Mouse (Mus musculus): ENCODE results near the gene 1700088E04Rik.

1700088E04Rik gene

GRCm38 (mm10) chr15:79140866-79141565 is at the start of gene 1700088E04Rik, which contains the start of gene Polr2f:
Gene 1700088E04Rik (minus strand): TSS chr15:79141253.
Gene Polr2f (plus strand): TSS chr15:79141009.
- DNase-seq (ENCODE audit: low spot score in 2 of 2), result peak; percentile 88 to 95

- no peak for DNase-seq (ENCODE audit: low spot score in 2 of 2)
These were observed 46.8 kb upstream of the 1700088E04Rik start for GRCm38 (mm10) chr15:79187819-79188218.

DNA sequence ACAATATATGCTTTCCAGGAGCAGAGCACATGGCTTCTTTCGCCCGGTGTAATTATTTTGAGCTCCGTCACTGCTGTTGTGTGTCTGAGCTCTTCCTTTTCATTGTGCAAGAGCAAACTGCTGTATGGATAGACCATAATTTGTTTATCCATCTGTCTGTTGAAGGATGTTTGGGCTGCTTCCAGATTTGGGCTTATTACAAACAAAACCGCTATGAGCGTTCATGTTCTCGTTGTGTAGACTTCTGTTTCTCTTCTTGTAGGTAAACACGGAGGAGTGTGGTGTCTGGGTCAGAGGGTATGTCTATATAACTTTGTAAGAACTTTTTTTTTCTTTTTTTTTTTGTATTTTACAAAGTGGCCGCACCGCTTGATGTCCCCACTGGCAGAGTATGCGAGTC is 44.2 kb upstream of the 1700088E04Rik start:
- no peak for DNase-seq (ENCODE audit: low spot score in 2 of 2)

GRCm38 (mm10) chr15:79176905-79177304 is 35.9 kb upstream of the 1700088E04Rik start:
- no peak for DNase-seq (ENCODE audit: low spot score in 2 of 2)

DNA sequence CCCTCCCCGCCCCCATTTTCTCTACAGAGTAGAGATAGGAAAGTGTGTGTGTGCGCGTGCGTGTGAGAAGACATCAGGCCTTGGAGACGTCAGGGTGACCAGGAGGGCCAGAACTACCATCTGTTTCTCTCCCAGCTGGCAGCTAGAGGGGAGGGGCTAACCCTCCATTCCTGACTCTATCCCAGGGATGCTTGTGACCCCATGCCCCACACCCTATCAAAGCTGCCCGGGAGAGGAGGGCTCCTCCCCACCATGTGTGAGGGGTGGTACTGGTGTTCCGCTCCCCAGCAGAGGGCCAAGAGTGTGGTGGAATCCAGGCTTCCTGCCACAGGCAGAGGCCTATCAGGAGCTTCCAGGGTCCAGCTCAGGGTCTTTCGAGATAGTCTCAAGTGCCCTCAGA is 25.7 kb upstream of the 1700088E04Rik start:
- peak in 1 of 2 experiments; percentile 35 for DNase-seq (ENCODE audit: low spot score in 2 of 2)

GRCm38 (mm10) chr15:79165140-79165539 is 24.1 kb upstream of the 1700088E04Rik start, which contains the start of gene Sox10:
Gene Sox10 (minus strand): TSS chr15:79165240.
- DNase-seq (ENCODE audit: low spot score in 2 of 2), result no peak

DNA sequence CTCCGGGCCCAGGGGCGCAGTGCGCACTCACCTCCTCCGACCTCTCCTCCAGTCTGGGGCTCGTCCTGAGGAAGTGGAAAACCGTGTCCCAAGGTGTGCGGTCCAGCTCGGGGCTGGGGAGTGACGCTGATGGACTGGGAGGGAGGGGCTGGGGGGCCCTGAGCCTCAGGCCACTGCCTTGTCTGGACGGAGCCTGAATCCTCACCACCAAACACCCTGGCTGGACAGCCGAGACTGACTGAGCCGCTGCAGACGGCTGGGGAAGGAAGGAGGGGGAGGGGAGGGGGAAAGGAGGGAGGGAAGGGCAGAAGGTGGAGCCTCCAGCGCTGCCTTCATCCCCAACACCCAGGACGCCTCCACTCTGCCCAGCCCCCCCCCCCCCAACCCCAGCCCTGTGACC is 23.2 kb upstream of the 1700088E04Rik start:
- DNase-seq (ENCODE audit: low spot score in 2 of 2), result no peak

- DNase-seq (ENCODE audit: low spot score in 2 of 2), result no peak
These were observed 21.8 kb upstream of the 1700088E04Rik start for GRCm38 (mm10) chr15:79162822-79163221.

- no peak for DNase-seq (ENCODE audit: low spot score in 2 of 2)
These were observed 21.2 kb upstream of the 1700088E04Rik start for GRCm38 (mm10) chr15:79162301-79162700.

GRCm38 (mm10) chr15:79155572-79155971 is 14.5 kb upstream of the 1700088E04Rik start:
- DNase-seq (ENCODE audit: low spot score in 2 of 2), result no peak

DNA sequence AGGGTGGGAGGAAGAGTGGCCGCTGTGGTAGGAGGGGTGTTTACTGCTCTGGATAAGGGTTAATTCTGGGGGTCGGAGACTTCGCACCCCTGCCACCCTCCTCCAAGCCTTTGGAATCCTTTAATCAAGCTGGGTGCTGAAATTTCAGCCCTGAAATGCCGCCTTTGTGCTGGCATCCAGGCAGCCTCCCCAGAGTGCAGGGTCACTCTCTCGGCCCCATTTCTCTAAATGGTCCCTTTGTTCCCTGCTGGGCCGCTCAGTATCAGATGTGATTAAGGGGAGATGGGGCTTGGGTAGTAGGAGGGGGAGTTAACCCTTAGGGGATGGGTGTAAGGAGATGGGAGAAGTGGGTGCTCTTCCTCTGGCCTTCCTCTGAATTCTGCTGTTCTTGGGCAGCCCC is 11.7 kb upstream of the 1700088E04Rik start:
- DNase-seq (ENCODE audit: low spot score in 2 of 2), result no peak

DNA sequence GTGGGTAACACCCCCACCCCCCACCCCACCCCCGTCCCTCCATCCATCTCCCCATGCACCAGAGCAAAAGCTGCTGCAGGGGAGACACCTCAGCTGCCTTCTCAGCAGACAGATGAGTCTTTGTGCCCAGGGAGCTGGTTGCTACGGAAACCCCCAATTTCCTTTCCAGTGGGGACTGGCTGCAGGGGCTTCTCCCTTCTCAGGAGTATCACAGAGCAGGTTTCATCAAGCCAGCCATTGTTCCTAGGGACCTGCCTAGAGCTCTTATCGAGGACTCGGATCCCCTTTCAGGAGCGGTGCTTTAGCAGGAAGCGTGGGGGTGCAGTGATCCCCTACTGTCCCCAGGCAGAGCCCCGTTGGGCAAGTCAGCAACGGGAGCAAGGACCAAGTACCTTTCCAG is 10.8 kb upstream of the 1700088E04Rik start:
- DNase-seq (ENCODE audit: low spot score in 2 of 2), result no peak

- peak; percentile 47 to 73 for DNase-seq (ENCODE audit: low spot score in 2 of 2)
These were observed 7.5 kb upstream of the 1700088E04Rik start for GRCm38 (mm10) chr15:79148533-79148932.

- DNase-seq (ENCODE audit: low spot score in 2 of 2), result no peak
These were observed 4.5 kb upstream of the 1700088E04Rik start for GRCm38 (mm10) chr15:79145522-79145921.

- DNase-seq (ENCODE audit: low spot score in 2 of 2), result no peak
These were observed 3.0 kb upstream of the 1700088E04Rik start for GRCm38 (mm10) chr15:79144021-79144420.

DNA sequence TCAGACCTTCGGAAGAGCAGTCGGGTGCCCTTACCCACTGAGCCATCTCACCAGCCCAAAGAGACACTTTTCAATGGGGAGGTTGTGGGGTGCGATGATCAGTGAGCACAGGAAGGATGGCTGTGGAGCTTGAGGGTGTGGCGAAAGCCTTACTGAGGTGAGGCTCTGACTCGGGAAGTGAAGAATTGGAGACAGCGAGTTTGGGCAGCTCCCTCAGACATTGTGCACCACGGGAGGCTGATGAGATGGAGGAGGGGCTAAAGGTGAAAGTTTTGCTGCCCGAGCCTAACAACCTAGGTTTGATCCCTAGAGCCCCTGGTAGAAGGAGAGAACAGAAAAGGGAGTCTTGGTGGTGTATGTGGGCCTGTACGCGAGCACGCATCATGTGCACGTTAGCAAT is 2.3 kb upstream of the 1700088E04Rik start:
- no peak for DNase-seq (ENCODE audit: low spot score in 2 of 2)

DNA sequence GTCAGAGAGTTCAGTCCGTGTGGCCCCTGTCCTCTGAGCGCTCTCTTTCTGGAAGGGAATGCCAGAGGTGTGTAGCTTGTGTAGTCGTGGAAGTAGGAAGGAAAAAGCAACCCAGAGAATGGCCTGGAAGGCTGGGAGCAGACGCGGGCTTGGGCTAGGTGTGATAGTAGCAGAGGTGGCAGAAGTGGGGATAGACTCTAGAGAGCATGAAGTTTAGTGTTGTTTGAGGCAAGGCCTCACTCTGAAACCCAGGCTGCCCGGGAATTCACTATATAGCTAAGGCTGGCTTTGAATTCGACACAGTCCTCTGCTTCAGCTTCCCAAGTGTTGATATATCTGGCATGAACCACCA is 489 bp upstream of the 1700088E04Rik start:
- no peak for DNase-seq (ENCODE audit: low spot score in 2 of 2)

DNA sequence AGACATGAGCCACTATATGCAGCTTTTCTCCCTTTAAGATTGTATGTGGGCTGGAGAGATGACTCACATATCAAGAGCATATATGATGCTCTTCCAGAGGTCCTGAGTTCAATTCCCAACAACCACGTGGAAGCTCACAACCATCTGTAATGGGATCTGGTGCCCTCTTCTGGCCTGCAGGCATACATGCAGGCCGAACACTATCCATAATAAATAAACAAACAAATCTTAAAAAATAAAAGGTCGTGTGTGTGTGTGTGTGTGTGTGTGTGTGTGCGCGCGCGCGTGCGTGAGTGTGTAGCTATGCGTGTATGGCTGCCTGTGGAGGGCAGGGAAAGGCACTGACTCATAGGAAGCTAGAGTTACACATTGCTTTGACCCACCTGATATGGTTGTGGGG is 1.4 kb downstream of the 1700088E04Rik start:
- no peak for DNase-seq (ENCODE audit: low spot score in 2 of 2)

DNA sequence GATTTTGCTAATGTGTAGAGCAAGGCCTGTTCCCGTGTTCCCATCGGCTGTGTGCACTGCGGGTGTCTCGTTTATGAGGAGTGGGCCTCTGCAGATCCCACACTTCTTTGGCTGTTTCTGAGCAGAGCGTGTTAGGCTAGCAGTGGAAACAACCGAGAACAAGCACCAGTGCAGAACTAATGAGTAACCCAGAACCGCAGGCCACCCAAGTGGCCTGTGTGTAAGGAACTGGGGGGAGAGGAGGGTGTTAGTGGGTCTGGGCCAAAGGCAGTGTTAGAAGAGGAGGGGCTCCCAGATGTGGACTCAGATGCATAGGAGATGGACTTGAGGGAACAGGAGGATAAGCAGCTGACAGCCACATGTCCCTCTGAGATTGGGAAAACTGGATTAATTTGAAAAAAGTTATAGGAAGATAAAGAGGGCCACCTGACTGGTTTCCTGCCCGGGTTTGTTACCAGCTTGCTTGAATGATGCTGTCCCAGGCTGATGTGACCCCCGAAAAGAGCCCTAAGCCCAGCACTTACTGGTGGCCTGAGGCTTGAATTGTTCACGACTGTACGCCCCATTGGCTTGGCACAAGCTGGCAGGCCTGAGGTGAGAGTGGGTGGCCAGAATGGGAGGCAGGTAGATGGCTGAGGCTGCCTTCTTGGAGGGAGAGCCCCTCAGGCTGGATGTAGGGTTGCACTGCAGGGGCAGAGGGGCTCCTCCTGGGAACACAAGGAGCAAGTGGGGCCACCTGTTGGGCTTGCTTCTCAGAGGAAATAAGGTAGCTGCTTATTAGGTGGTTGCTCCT is 5.1 kb downstream of the 1700088E04Rik start:
- DNase-seq (ENCODE audit: low spot score in 2 of 2), result no peak

GRCm38 (mm10) chr15:79135332-79135731 is 5.7 kb downstream of the 1700088E04Rik start:
- DNase-seq (ENCODE audit: low spot score in 2 of 2), result no peak

DNA sequence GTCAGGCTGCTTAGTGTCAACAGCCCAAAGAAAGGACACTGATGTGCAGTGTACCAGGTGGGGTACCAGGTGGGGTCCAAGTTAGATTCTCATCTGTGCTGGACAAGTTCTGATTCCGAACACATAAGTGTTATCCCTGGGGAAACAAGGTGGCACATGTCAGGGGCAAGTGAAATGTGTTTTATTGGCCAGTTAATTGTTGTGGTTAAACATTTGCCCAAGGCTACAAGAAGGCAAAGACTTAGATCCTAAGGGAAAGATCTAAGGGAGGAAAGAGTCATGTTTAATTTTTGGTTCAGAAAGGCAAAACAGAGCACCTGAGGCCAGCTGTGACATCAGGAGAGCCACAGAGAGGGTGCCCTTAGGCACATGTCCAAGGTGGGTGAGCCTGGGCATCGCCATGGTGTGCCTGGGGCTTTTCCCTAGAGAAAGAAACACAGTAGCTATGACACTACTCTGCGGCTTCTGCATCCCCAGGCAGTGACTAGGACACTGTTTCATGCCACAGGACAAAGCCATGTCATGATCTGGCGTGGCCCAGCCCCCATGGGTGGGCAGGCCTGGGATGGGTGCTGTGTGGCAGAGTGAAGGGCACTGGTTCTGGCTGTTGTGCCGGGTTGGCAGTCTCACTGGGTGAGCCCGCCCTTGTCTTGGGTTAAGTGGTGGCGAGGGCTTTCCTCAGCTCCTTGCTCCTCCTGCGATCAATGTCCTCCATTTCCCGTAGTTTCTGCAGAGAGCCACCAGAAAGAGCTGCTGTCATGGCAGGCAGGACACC is 6.4 kb downstream of the 1700088E04Rik start:
- DNase-seq (ENCODE audit: low spot score in 2 of 2), result no peak

- DNase-seq (ENCODE audit: low spot score in 2 of 2), result no peak
These were observed 7.8 kb downstream of the 1700088E04Rik start for GRCm38 (mm10) chr15:79133191-79133661.
